Mouse (Mus musculus) brain, embryonic 14.5 days (tissue): Measurements from ENCODE around the gene Gm7247.

Experiments
- CTCF ChIP-seq: fragments of 200-500 bp; IDR thresholded peaks from 2 replicates; pipeline ENCODE4 v1.5.1; 2012; ENCODE audit warnings: inconsistent platforms, mild to moderate bottlenecking, moderate library complexity, borderline replicate concordance; ENCODE audit not compliant: insufficient read depth, insufficient read length; ENCODE audit errors: extremely low read depth
- POLR2A ChIP-seq: fragments of 200-500 bp; IDR thresholded peaks from 2 replicates; pipeline ENCODE4 v1.6.1; 2012; ENCODE audit warnings: mild to moderate bottlenecking, inconsistent platforms, borderline replicate concordance; ENCODE audit not compliant: poor library complexity, insufficient read depth, insufficient read length, severe bottlenecking; ENCODE audit errors: extremely low read depth

- no peak for TF ChIP-seq POLR2A
- no peak for TF ChIP-seq CTCF
Measured at GRCm38 (mm10) chr14:51434546-51434945, 73.0 kb downstream of the Gm7247 start.
